Comparison of ENCODE assay signal across 12 mouse cellular contexts in the genomic region with DNA sequence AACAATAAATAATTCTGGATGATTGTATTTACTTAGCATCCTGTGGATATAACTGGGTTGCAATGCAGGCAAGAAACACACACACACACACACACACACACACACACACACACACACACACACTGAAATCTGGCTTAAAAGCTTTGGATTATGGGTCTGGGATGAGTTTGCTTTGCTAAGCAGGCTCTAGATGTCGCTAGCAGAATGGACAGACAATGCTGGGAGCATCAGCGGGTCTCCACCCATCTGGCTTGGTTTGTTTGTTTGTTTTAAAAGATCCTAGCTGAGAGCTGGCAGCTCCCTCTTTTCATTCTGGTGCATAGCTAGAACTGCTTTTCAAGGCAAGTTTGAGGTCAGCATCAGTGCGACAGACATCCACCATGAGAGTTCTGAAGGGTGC.
DNase-seq lines count a peak whose midpoint lies in the region; ATAC-seq lines count a peak whose summit lies in the region.
"Had no signal": no experiment of that assay in that cellular context is flagged by ENCODE, and none has a peak within 500 bp of the region (broad histone marks: within the 10 kb centered on the region; RNA-seq: fewer than 3 reads in every experiment).

No protein-coding gene starts in this region.

- peak overlapping the region; percentile 56; the same call in 1 of the 2 replicates for H3K27ac ChIP-seq in midbrain, embryonic 15.5 days
- H3K27ac ChIP-seq: gastrocnemius, adult 2 months had no signal

- H3K4me1 ChIP-seq in midbrain, embryonic 15.5 days, result peaks cover 20% of the 10 kb centered on the region

- peak overlapping the region; percentile 19; the same call in 1 of the 2 replicates for H3K4me3 ChIP-seq in midbrain, embryonic 15.5 days
- H3K4me3 ChIP-seq: gastrocnemius, adult 2 months had no signal

- intact Hi-C loops in left cerebral cortex, postnatal 4 days (cut with DNase I), result loop anchor here (5.0 kb wide), 1 partner anchor 566 kb away; no protein-coding TSS in a partner anchor

- no peak for ATAC-seq in midbrain, embryonic 15.5 days (replicated peaks)

- H3K9me3 ChIP-seq in midbrain, embryonic 15.5 days, result no peaks in the 10 kb centered on the region

- WGBS in midbrain, embryonic 15.5 days, result 37% methylated on average over 3 of the region's 3 CpGs

- no peaks in the 10 kb centered on the region for H3K36me3 ChIP-seq in midbrain, embryonic 15.5 days (replicated peaks)

- peak; percentile 14 for DNase-seq in embryo, embryonic 10.5 days (ENCODE audit: low spot score)
- no peak for DNase-seq in embryo, embryonic 10 days (ENCODE audit: low spot score)
- DNase-seq in left cerebral cortex, postnatal 4 days, result peak; percentile 32
- no peak for DNase-seq in left cerebral cortex, adult 11 months (ENCODE audit: low spot score)
- peak; percentile 46 for DNase-seq in cerebellum, adult 8-10 months
- DNase-seq in liver, result no peak
- DNase-seq in urinary bladder, postnatal 14 days (ENCODE audit: low spot score), result no peak
- DNase-seq: adrenal gland, postnatal 36 days; gastrocnemius, adult 2 months; kidney, postnatal 10 days had no signal

- H3K27me3 ChIP-seq in midbrain, embryonic 15.5 days (replicated peaks), result no peaks in the 10 kb centered on the region

- H3K4me2 ChIP-seq in midbrain, embryonic 15.5 days, result peak overlapping the region; percentile 86
- H3K4me2 ChIP-seq: heart, embryonic 11.5 days had no signal

- no peak overlapping the region for H3K9ac ChIP-seq in midbrain, embryonic 15.5 days

Comparison
In these comparisons a context has a peak if more than half of its experiments do, and no peak if none do; other contexts are left out.
1. DNase-seq: peak in embryo, embryonic 10.5 days (single experiment), left cerebral cortex, postnatal 4 days (single experiment) and cerebellum, adult 8-10 months (single experiment); none in embryo, embryonic 10 days (single experiment), left cerebral cortex, adult 11 months (single experiment), liver (single experiment) and urinary bladder, postnatal 14 days (single experiment).